Mouse (Mus musculus): ENCODE measurements around the gene Olfr403. TPM values are rescaled to one million over a fixed set of nuclear protein-coding genes. Genes with fewer than 3 reads are reported as not detected.
"Not testable (repeated sequence)": the region's sequence is repeated elsewhere in the genome, so short reads cannot be mapped to it uniquely, and the experiment has no call there.

The Olfr403 gene
- not detected in 2 replicates for polyA plus RNA-seq (2016; fragmentation: Nextera tagmentation; extraction: Ambion mirVana)

DNA sequence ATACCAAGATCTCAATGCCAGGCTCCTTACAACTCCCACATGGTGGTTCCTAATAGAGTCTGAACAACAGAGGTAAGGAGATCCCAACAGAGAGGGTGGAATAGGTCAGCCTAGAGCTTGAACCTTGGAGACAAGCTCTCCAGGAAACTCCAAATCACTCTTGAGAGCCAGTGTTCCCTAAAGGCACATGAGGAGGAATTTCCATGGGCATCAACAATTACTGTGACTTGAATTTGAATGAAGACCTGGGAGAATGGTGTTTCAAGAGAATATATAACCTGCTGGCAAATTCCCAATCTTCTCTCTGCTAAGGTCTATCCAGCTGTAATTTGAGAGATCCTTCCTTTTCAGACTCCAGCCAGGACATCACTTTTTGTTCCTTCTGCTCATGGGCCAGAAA is at the start of gene Olfr403:
Gene Olfr403, plus strand, starts transcription at position 301 of the 400 bp plus-strand sequence.
- H3K9me3 ChIP-seq: peaks cover 33% of the 10 kb centered on the region
- no peaks in the 10 kb centered on the region for H3K36me3 ChIP-seq
- ATAC-seq (ENCODE audit: low FRiP score, low read depth): no peak

DNA sequence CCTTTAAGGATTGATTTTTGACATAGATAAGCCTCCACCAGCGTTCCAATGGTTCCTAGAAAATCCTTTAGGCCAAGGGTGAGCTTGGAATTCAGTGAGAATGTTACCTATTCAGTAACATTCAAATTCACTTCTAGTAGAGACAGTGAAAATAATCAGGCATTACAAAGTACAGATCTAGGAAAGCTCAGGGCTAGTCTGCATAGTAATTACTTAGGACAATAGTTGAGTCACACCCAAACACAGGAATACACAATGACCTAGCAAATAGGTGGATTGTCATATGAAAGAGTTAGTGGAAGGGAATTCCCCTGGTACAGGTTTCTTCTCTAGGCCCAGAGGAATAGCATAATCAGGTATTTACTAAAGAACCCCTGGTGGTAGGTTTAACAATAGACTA is 46.0 kb upstream of the Olfr403 start:
- not testable (repeated sequence) for H3K36me3 ChIP-seq; H3K4me3 ChIP-seq; H3K27ac ChIP-seq (replicated peaks); H3K9ac ChIP-seq (replicated peaks); H3K4me2 ChIP-seq (replicated peaks); ATAC-seq (ENCODE audit: low FRiP score, low read depth); H3K4me1 ChIP-seq; H3K27me3 ChIP-seq
- WGBS: 17% methylated on average over 1 of the region's 1 CpGs
- H3K9me3 ChIP-seq: peaks cover 62% of the 10 kb centered on the region

More for the DNA sequence above, at the start of gene Olfr403:
- Histone ChIP-seq H3K4me2 (replicated peaks) (no peak within 1 kb of the TSS), H3K4me3 (no peak within 1 kb of the TSS), H3K27me3 (no peaks in the 10 kb centered on the region), H3K27ac (replicated peaks) (no peak within 1 kb of the TSS), H3K9ac (replicated peaks) (no peak within 1 kb of the TSS), H3K4me1 (no peaks in the 10 kb centered on the region)

DNA sequence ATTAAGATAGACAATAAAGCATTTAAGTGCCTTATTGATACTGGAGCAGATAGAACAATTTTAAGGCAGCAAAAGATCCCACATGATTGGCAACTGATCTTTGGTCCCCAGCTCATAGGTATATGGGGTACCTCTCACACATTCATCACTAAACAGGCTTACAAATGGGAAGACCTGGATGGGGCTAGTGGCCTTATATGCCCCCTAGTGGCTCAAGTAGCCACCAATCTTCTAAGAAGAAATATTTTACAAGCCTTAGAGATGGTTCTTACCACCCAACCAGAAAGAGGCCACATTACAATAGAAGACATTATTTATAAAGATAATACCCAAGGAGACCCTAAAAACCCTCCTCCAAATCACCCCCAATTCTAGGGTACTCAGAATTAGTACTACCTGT is 40.2 kb upstream of the Olfr403 start:
- Histone ChIP-seq H3K4me3 (no peak overlapping the region), H3K4me1 (no peaks in the 10 kb centered on the region), H3K9ac (replicated peaks) (no peak overlapping the region), H3K4me2 (replicated peaks) (no peak overlapping the region), H3K27ac (replicated peaks) (no peak overlapping the region), H3K36me3 (no peaks in the 10 kb centered on the region), H3K27me3 (no peaks in the 10 kb centered on the region), H3K9me3 (peaks cover 65% of the 10 kb centered on the region)
- ATAC-seq (ENCODE audit: low FRiP score, low read depth): no peak

DNA sequence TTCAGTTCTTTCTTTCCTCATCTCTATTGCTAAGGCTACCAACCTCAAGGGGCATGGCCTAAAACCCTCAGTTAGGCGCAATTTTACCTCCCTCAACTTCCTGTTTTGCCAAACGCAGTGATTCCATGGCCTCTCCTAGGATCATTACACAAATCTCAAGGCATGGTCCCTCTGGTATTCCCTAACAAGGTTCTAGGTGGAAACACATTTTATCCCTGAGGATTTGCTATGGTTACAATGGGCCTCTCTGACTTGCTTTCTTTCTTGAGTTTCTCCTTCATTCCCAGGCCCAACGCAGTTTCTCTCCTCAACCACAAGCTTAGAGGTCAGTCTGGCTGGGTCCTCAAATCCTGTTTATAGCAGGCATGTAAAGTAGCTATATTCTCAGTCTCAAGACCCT is 32.8 kb upstream of the Olfr403 start, which contains the start of gene Olfr402:
Gene Olfr402, plus strand, starts transcription at position 301 of the 400 bp plus-strand sequence.
- 63% methylated on average over 3 of the region's 3 CpGs for WGBS
- H3K27me3 ChIP-seq: no peaks in the 10 kb centered on the region
- H3K36me3 ChIP-seq: no peaks in the 10 kb centered on the region
- H3K9me3 ChIP-seq: peaks cover 32% of the 10 kb centered on the region
- no peaks in the 10 kb centered on the region for H3K4me1 ChIP-seq
- H3K4me3 ChIP-seq: no peak within 1 kb of the TSS
- no peak for ATAC-seq (ENCODE audit: low FRiP score, low read depth)
- H3K9ac ChIP-seq (replicated peaks): no peak within 1 kb of the TSS
- no peak within 1 kb of the TSS for H3K27ac ChIP-seq (replicated peaks)
- no peak within 1 kb of the TSS for H3K4me2 ChIP-seq (replicated peaks)

DNA sequence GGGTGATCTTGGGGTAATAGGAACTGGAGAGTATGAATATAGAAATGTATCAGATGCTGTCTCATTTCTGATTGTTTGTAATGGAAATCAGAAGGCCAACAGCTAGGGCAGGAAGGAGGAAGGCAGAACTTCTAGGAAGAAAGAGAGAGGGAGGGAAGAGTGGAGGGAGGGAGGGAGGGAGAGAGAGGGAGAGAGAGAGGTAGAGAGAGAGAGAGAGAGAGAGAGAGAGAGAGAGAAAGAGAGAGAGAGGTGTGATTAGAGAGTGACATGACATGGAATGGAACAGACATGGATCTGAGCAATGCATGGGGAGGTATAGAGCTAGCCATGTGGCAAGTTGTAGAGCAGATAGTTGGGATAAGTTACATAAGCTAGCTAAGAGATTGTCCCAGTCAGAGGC is 17.3 kb upstream of the Olfr403 start:
- H3K9me3 ChIP-seq: peaks cover 19% of the 10 kb centered on the region
- no peak overlapping the region for H3K4me3 ChIP-seq
- no peaks in the 10 kb centered on the region for H3K27me3 ChIP-seq
- H3K36me3 ChIP-seq: no peaks in the 10 kb centered on the region
- no peak overlapping the region for H3K27ac ChIP-seq (replicated peaks)
- no peak overlapping the region for H3K4me2 ChIP-seq (replicated peaks)
- no peak for ATAC-seq (ENCODE audit: low FRiP score, low read depth)
- H3K4me1 ChIP-seq: no peaks in the 10 kb centered on the region
- H3K9ac ChIP-seq (replicated peaks): no peak overlapping the region

DNA sequence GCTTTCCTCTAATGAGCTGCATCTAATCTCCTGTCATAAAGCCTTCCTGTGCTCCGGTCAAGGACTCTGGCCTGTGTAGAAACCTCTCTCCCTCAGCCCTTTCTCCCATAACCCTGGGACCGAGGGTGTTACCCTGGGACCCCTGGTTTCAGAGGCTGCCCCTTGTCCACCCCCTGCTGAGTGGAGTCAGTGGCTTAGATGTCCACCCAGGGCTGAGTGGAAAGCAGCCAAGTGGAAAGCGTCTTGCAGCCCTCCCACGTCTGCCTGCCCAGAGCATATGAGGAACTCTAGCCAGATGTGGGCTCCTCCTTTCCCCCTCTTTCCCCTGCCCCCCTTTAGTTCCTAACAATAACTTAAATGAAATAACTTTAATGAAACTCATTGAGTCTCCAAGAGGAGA is 2.9 kb upstream of the Olfr403 start:
- no peaks in the 10 kb centered on the region for H3K36me3 ChIP-seq
- ATAC-seq (ENCODE audit: low FRiP score, low read depth): no peak
- H3K9ac ChIP-seq (replicated peaks): no peak overlapping the region
- no peaks in the 10 kb centered on the region for H3K4me1 ChIP-seq
- H3K9me3 ChIP-seq: peaks cover 33% of the 10 kb centered on the region
- WGBS: 81% methylated on average over 4 of the region's 4 CpGs
- no peaks in the 10 kb centered on the region for H3K27me3 ChIP-seq
- no peak overlapping the region for H3K4me2 ChIP-seq (replicated peaks)
- H3K4me3 ChIP-seq: no peak overlapping the region
- H3K27ac ChIP-seq (replicated peaks): no peak overlapping the region

DNA sequence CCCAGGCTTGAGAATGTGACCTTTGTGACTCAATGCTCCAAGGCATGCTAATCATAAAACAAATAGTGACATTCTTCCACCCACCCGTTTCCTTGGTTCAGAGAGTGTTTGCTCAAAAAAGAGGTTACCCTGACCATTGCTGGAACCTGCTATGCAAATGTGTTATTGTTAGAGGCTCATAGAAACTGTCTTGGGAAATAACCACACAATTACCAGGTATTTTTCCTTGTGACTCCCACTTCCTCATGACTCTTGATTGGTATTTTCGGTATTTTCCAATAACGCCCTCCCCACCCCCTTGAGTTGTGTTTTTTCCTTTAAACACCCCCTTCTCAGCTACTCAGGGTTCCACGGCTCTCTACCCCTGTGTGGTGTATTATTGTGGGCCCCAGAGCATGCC is 2.3 kb upstream of the Olfr403 start:
- no peak overlapping the region for H3K4me3 ChIP-seq
- no peaks in the 10 kb centered on the region for H3K4me1 ChIP-seq
- no peaks in the 10 kb centered on the region for H3K27me3 ChIP-seq
- no peak overlapping the region for H3K4me2 ChIP-seq (replicated peaks)
- H3K27ac ChIP-seq (replicated peaks): no peak overlapping the region
- WGBS: 78% methylated on average over 4 of the region's 4 CpGs
- peaks cover 33% of the 10 kb centered on the region for H3K9me3 ChIP-seq
- no peaks in the 10 kb centered on the region for H3K36me3 ChIP-seq
- no peak for ATAC-seq (ENCODE audit: low FRiP score, low read depth)
- no peak overlapping the region for H3K9ac ChIP-seq (replicated peaks)

DNA sequence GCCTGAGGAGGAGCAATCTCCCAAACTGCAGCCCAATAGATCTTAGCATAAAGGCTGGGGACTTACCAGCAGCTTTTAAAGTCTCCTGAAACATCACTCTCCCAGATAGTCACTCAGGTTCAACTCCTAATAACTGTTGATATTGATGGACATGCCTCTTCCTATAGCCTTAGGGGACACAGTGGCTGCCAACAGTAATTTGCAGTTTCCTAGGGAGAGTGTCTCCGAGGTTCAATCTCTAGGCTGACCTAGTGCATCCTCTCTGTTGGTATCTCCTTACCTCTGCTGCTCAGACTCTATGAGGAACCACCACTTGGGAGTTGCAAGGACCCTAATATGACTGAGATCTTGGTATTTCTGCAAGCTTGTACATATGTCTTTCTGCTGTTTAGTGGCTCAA is 25.2 kb downstream of the Olfr403 start, which contains the start of gene Olfr43:
Gene Olfr43, minus strand, starts transcription at position 101 of the 400 bp plus-strand sequence.
- no peak within 1 kb of the TSS for H3K4me2 ChIP-seq (replicated peaks)
- no peaks in the 10 kb centered on the region for H3K27me3 ChIP-seq
- ATAC-seq (ENCODE audit: low FRiP score, low read depth): no peak
- H3K36me3 ChIP-seq: no peaks in the 10 kb centered on the region
- WGBS: 50% methylated on average over 1 of the region's 1 CpGs
- no peak within 1 kb of the TSS for H3K27ac ChIP-seq (replicated peaks)
- H3K9me3 ChIP-seq: peaks cover 30% of the 10 kb centered on the region
- H3K4me3 ChIP-seq: no peak within 1 kb of the TSS
- no peaks in the 10 kb centered on the region for H3K4me1 ChIP-seq
- no peak within 1 kb of the TSS for H3K9ac ChIP-seq (replicated peaks)

DNA sequence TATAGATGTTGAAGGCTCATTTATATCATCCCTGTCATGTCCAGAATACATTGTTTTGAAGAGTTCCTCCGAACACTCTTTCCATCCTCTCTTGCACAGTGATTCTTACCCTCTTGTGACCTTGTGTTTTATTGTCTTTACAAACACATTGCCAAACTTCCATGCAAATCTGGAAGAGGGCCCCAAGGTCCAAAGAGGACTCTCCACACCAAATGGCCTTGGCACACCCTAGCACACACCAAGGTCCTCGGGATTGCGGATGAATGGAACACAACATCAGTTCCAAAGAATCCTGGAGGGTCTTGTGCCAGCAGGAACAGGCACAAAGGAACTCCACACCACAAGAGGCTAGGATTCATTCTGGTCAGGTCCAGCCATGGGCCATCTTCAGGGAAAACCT is 55.2 kb downstream of the Olfr403 start:
- Histone ChIP-seq H3K9ac (replicated peaks) (no peak overlapping the region), H3K27ac (replicated peaks) (no peak overlapping the region), H3K27me3 (no peaks in the 10 kb centered on the region), H3K4me1 (no peaks in the 10 kb centered on the region), H3K36me3 (no peaks in the 10 kb centered on the region), H3K4me2 (replicated peaks) (no peak overlapping the region), H3K9me3 (peaks cover 19% of the 10 kb centered on the region), H3K4me3 (no peak overlapping the region)
- no peak for ATAC-seq (ENCODE audit: low FRiP score, low read depth)
- WGBS: 85% methylated on average over 3 of the region's 3 CpGs

Other genes with a start within 250 kb of the Olfr403 start
- gene Olfr23, start 249.6 kb upstream of the Olfr403 start, polyA plus RNA-seq (2016; fragmentation: Nextera tagmentation; extraction: Ambion mirVana): not detected in 2 replicates
- gene Olfr397, start 225.4 kb upstream of the Olfr403 start, polyA plus RNA-seq (2016; fragmentation: Nextera tagmentation; extraction: Ambion mirVana): not detected in 2 replicates
- gene Olfr398, start 195.8 kb upstream of the Olfr403 start, polyA plus RNA-seq (2016; fragmentation: Nextera tagmentation; extraction: Ambion mirVana): not detected in 2 replicates
- not detected in 2 replicates for gene Olfr139, start 129.7 kb upstream of the Olfr403 start, polyA plus RNA-seq (2016; fragmentation: Nextera tagmentation; extraction: Ambion mirVana)
- gene Olfr399, start 129.6 kb upstream of the Olfr403 start, polyA plus RNA-seq (2016; fragmentation: Nextera tagmentation; extraction: Ambion mirVana): not detected in 2 replicates
- gene Zfp616, start 116.3 kb upstream of the Olfr403 start, polyA plus RNA-seq (2016; fragmentation: Nextera tagmentation; extraction: Ambion mirVana): not detected in 2 replicates
- gene Olfr401, start 72.5 kb upstream of the Olfr403 start, polyA plus RNA-seq (2016; fragmentation: Nextera tagmentation; extraction: Ambion mirVana): not detected in 2 replicates
- gene Olfr402, start 32.7 kb upstream of the Olfr403 start, polyA plus RNA-seq (2016; fragmentation: Nextera tagmentation; extraction: Ambion mirVana): not detected in 2 replicates
- gene Olfr43, start 25.1 kb downstream of the Olfr403 start, polyA plus RNA-seq (2016; fragmentation: Nextera tagmentation; extraction: Ambion mirVana): not detected in 2 replicates
- gene Olfr406, start 73.6 kb downstream of the Olfr403 start, polyA plus RNA-seq (2016; fragmentation: Nextera tagmentation; extraction: Ambion mirVana): not detected in 2 replicates
- gene Olfr59, start 97.5 kb downstream of the Olfr403 start, polyA plus RNA-seq (2016; fragmentation: Nextera tagmentation; extraction: Ambion mirVana): not detected in 2 replicates
- gene Olfr410, start 151.8 kb downstream of the Olfr403 start, polyA plus RNA-seq (2016; fragmentation: Nextera tagmentation; extraction: Ambion mirVana): not detected in 2 replicates
- not detected in 2 replicates for gene Olfr411, start 166.4 kb downstream of the Olfr403 start, polyA plus RNA-seq (2016; fragmentation: Nextera tagmentation; extraction: Ambion mirVana)
- gene Olfr412, start 175.8 kb downstream of the Olfr403 start, polyA plus RNA-seq (2016; fragmentation: Nextera tagmentation; extraction: Ambion mirVana): not detected in 2 replicates